Mouse (Mus musculus): ENCODE measurements at regions not wholly inside any gene's neighbourhood (a gene's known extent, or its start where the extent isn't known, plus 50 kb on each side); places are given as distances from the start of the nearest gene placed in this dataset.

DNA sequence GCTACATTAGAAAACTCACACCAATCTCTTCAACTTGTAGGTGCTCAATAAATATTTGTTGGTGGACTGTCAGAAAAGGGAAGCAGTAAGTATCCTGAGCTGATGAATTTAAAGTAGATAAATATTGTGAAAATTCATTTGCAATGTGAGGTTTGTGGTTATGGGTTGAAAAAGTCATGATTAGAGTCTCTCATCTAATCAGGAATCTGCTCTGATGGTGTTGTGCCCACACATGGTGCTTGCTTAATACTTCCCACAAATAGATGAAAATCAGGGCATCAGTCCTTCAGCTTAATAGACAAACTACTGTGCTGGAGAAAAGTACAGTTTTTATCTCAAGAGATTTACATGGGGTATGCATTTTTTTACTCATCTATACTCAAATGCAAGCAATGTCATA, 59.9 kb downstream of the S1pr1 start:
- TF ChIP-seq GATA1 (IDR thresholded peaks at IDR 0.05; ENCODE audit: low read length): peak; percentile 32

DNA sequence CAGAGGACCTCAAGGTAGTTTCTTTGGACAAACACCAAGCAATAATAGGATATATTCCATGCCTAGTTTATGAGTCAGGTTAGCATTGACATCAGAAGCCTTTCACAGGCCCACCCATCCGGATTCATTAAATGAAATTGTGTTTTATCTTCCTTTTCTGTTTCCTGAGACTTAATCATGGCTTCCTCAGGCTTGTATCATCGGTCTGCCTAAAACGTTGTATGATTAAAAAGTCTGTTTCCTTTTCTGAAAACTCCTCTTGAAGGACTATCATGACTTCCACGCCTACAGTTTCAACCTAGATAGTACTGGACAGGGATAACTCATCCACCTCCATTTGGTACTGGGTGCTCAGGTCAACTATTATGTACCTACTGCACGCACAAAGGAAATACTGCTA, 62.6 kb downstream of the S1pr1 start:
- TF ChIP-seq GATA1 (IDR thresholded peaks at IDR 0.05; ENCODE audit: low read length): no peak

DNA sequence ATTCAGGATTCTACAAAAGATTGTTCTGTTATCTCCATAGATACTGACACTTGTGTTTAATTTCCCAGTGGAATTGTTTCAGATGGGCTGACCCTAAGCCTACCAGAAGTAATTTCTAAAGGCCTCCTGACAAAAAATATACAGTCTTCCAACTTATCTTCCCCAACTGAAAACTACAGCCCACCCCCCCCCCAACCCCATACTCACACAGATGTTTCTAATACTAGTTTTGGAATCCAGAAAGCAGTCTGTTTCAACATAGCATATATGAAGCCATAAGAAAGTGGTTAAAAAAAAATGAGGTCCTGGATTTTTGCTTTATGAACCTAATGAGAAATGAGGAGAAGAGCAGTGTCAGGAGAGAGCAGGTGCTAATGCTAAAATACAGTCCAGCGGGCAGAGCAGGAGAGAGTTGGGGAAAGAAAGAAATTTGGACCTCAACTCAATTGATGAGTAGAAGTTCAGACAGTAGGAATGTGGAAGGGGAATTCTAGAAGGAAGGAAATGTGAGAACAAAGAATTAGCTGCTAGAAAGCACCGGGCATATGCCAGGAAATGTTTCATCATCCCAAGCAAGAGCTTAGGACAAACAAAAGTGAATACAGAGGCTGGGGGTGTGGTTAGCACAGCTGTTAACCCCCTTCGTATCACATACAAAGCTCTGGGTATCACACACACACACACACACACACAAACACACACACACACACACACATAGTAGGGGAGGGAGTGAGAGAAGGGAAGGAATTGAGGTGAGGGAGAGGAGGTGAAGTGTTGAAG, 65.3 kb downstream of the S1pr1 start:
- TF ChIP-seq GATA1 (IDR thresholded peaks at IDR 0.05; ENCODE audit: low read length): no peak

DNA sequence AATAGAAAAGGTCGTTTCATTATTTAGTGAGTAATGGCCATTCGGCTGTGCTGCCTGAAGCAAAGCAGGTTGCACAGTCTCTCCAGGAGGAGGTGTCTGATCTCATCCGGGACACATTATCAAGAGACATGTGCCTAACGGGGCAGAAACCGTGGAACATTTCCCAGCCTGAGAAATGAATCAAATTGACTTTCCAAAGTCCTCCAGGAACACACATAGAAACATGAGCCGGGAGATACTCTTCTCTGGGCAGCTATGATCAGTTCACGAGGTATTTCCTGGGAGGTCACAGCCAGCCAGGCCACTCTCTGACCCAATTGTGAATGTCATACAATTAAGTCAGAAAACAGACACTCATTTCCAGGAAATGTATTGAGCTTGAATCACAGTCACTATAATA, 67.9 kb downstream of the S1pr1 start:
- no peak for TF ChIP-seq GATA1 (IDR thresholded peaks at IDR 0.05; ENCODE audit: low read length)

DNA sequence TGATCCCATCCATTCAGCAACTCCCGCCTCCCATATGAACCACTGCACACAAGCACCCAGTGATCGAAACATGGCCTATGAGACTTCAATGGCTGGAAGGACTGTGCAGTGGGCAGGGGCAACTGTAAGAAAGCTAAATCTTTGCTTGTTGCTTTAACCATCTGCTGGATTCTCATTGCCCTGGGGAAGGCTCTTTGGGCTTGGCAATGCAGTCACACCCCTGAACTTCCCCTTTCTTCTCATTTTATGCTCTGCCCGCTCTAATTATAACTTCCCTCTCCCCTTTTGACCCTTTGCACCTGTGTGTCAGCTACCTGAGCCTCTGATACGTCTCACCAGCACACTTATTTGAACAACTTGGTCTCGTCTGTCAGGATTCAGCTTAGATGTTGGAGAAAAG, 70.6 kb downstream of the S1pr1 start:
- TF ChIP-seq GATA1 (IDR thresholded peaks at IDR 0.05; ENCODE audit: low read length): no peak

DNA sequence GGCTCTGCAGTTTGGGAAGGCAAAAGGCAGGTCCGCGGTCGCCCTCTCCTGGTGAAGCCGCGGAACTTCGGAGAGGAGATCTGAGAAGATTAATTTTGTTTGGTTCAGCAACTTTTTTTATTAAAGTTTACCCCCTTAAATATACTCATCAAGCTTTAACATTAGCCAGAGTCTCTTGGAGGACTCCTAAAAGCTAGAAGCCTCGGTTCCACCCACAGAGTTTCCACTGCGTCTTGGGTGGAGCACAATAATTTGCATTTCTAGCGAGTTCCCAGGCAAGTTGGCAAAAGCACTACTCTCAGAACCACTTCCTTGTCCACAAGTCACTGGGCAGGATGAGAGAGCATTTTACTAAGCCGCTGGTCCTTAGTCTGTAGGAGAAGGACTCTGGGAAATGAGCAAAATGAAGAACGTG, 72.0 kb downstream of the S1pr1 start:
- no peak for TF ChIP-seq GATA1 (IDR thresholded peaks at IDR 0.05; ENCODE audit: low read length)

DNA sequence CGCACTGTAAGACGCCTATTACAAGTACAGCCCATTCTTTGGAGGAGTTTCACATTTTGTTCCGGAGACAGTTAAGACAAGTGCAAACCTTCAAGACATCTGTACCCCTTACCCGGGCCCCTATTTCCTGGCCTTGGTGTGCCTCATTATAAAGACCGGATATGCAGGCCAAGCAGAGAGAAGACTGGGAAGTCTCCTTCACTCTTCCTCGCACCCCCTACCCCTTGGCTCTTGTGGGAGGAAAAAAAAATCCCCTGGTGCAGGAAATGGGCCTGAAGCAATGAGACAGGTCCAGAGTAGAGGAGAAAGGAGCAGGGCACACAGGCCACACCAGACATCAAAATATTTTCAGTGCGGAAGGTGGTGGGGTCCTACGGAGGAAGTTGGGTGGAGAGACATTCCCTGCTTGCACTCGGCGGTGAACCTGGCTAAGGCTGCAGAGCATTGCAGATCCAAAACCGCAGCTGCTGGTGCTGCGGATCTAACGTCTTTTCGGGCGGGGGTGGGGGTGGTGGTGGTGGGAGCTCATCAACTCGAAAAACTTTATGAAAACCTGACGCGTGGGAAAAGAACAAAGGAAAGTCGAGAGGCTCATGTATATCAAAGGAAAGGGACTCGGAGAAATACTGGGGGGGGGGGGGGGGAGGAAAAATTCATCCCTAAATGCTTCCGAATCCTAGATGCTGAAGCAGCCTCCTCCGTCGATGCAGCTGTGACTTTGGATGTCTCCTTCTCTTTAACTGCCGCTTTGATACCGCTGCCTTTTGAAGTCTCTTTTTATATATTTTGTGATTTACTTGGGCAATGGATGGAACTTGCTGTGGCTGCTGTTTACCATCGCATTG, 72.6 kb downstream of the S1pr1 start:
- no peak for TF ChIP-seq GATA1 (IDR thresholded peaks at IDR 0.05; ENCODE audit: low read length)

DNA sequence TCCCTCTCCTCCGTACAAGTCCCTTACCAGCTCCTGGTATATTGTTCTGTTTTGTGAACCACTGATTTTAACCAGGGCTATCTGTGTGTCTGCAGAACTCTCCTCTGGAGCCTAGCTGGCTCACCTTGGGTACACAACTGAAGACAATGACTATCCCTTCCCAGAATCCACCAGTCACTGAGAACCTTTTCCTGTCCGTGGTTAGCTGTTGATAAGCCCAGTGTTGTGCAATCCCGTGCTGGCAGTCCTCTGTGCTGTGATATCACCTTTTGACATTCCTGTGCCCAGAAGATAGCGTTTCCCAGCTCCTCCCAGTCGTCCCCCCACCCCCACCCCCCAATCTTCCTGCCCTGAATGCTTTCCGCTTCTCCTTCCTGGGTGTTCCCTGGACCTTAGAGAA, 73.5 kb downstream of the S1pr1 start:
- TF ChIP-seq GATA1 (IDR thresholded peaks at IDR 0.05; ENCODE audit: low read length): peak; percentile 64

DNA sequence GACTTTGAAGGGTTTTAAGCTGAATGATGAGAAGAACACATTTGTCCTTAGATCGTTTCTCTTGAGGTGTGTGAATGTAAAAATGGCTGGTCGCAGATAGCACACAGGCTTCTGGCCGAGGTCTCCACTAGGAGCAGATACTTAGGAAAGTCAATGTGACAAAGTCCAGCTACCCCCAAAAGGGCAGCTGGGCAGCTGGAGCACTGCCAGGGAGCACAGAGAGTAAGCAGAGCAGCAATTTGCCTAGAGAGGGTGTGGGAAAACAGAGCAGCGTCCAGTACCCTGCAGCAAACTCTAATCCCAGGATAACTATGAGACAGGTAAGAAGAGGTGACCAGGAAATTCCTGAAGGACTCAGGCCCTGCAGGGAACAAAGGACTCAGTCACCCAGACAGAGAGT, 79.4 kb downstream of the S1pr1 start:
- TF ChIP-seq GATA1 (IDR thresholded peaks at IDR 0.05; ENCODE audit: low read length): no peak

DNA sequence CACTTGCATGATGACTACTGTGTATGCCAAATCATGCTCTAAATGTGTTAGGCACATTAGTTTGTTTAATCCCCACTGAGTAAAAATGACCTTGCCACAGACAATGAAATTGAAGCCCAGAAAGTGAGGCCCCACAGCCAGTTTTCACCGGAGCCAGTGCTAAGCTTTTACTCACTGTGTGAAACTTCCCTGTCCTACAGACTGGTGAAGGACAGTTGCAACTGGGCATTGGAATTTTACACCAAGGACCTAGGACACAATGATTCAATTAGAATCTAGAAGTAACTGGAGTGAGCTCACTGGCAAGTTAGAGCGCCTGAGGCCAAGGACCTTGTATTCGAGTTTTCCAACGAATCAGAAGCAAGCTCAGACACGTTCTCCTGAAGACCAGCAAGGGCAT, 79.8 kb downstream of the S1pr1 start:
- no peak for TF ChIP-seq GATA1 (IDR thresholded peaks at IDR 0.05; ENCODE audit: low read length)

DNA sequence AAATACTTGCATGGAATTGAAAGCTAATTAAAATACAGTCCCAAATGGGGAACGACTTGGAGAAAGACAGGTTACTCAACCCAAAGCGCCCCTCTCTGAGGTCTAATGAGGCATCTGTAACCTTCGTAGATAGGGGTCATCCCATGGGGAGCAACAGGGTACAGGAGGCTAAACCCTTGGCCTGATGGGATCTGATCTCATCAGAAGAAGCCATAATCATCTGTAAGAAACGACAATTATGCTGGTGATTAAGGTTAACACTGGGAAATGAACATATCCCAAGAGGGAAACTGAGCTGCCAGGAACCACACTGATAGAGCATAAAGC, 82.5 kb downstream of the S1pr1 start:
- TF ChIP-seq GATA1 (IDR thresholded peaks at IDR 0.05; ENCODE audit: low read length): no peak

DNA sequence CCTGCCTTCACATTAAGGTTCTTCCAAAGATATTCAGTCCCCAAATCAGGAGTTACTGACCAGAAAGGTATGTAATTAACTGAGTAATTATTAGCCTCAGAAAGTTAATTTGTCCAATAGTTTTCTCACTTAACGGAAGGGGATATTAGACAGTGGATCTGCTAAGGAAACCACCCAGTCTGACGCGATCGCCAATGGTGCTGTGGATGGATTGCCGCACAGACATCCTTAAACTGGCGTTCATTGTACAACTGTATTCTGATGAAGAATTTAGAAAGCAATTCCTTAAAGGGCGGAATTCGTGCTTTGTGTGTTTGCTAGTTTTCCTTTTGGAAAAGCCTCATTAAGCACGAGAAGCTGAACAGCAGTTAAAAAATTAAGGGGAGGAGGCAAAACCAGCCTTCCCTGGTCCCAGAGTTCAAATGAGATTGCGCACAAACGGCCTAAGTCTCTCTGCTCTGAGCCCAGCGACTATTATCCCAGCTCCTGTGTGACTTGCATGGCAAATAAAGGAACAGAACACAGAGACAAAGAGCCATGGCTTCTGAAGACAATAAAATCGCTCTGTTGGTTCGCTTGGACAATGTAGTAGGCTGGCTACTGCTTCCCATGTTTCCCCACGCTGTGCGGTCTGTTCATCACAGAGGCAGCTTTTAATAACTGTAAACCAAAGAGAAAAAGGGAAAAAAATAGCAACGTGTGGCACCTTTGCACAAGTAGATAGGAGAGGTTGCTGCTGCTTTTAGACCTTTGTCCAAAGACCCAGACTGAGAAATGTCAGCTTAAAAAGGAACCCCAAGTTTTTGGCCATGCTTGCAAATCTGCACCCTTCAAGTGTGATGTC, 83.1 kb downstream of the S1pr1 start:
- no peak for TF ChIP-seq GATA1 (IDR thresholded peaks at IDR 0.05; ENCODE audit: low read length)

DNA sequence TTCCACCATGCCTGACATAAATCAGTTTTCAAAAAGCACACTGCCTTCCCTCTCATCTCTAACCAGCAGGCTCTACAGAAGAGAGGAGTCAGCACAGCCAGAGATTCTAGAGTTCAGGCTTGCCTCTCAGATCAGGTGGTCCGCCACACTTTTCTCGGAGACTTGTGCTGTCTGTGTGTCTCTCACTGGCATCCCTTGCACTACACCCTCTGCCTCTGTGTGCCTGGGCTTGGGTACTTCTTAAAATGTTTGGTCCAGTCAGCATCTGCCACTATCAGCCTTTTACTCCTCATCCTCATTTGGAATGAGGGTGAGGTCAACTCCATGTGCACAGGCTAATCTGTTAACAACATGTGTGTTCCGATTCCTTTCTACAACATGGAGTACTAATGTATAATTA, 92.0 kb downstream of the S1pr1 start:
- no peak for TF ChIP-seq GATA1 (IDR thresholded peaks at IDR 0.05; ENCODE audit: low read length)

DNA sequence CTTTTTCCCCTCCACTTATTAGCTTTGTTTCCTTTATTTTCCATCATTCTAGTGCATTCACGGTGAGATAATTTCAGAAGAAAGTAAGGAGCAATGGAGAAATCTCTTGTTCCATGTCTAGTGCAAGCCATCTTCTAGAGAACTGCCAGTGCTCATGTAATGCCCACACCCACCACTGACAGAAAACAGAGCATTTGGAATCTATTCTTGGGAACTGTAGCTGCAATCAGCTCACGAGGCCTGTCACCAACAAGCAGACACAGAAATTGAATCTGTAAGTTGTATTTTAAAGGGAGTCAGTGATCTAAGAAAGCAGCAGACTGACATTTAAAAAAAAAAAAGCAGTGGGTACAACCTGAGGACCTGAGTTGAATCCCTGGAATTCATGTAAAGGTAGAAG, 92.6 kb downstream of the S1pr1 start:
- TF ChIP-seq GATA1 (IDR thresholded peaks at IDR 0.05; ENCODE audit: low read length): no peak

DNA sequence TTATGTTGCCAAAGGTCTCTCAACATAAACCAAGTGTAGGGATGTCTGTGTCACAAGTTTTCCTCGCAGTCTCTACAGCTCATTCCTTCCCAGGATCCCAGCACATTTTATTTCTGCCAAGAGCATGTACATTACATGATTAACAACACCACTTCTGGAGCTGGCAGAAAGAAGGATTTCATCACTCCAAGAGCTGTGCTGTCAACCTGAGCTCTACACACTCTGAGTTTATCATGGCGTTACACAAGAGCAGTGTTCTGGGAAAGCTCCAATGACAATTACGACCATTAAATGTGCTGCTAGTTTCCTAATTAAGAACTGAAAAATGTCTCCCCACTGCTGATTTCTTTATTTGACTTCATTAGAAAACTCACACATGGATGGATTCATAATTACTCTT, 94.9 kb downstream of the S1pr1 start:
- TF ChIP-seq GATA1 (IDR thresholded peaks at IDR 0.05; ENCODE audit: low read length): no peak

DNA sequence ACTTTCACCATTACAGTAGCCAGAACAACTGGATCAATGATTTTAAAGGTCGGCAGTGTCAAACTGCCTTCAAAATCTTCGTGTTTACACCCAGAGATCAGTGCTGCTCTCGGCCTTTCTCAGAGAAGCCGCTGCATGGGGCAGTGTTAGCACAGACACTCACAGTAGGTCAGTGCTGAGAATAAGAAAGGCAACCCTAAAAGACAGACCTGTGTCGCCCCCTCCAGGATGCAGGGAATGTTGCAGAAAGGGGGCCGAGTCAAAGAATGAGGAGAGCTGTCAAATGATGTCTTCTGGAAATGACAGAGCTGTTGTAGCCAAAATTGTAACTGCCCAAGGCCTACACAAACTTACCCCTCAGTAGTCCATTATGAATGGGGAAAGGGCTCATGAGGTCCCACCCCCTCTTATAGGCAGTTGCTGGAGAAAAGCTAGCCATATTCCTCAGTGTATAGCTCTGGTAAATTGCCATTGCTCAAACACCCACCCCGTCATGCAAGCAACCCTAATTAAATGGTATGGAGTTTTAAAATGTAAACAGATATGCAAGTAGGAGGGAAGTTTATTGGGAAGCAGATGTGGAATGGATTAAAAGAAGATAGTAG, 98.8 kb downstream of the S1pr1 start:
- no peak for TF ChIP-seq GATA1 (IDR thresholded peaks at IDR 0.05; ENCODE audit: low read length)

Measured in G1E-ER4 (cell line).